Mouse (Mus musculus): ENCODE measurements at regions not wholly inside any gene's neighbourhood (a gene's known extent, or its start where the extent isn't known, plus 50 kb on each side); places are given as distances from the start of the nearest gene placed in this dataset.

GRCm38 (mm10) chr5:42575971-42576370 lies 508.2 kb downstream of the Gm16223 start:
- no peak overlapping the region for H3K4me3 ChIP-seq (ENCODE audit: insufficient read depth, low read length)
- no peak overlapping the region for H3K27ac ChIP-seq (ENCODE audit: insufficient read depth, low read length)
- no peak for TF ChIP-seq POLR2A (IDR thresholded peaks at IDR 0.05; ENCODE audit: extremely low read depth, insufficient read depth, low read length)
- no peak for TF ChIP-seq CTCF (IDR thresholded peaks at IDR 0.05; ENCODE audit: extremely low read depth, insufficient read depth, low read length)

DNA sequence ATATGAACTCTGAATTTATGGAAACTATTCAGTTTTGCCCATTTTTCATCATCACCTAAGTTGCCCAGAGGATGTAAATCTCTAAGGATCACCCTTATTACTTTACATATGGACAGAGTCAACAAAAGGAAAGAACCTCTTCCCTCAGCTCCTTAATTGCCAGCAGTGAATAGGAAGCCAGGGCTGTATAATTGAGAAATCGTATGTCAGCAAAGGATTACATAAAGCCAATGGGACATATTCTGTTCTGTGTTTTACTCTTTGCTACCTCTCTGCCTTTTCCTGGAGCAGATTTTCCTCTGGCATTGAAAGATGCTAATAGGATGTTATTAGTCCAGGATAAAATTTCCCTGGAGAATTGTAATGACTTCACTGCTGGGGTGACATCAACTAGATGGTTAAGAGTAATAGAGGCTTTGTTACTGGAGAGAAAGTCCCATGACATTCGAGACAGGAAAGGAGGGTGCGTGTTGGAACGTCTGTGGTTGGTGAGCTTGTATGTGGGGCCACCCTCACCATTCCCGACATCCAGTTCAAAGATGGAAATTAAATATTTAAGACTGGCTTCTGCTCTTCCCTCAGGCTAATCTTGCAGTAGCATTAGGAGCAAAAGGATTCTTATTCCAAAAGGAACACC lies 510.6 kb downstream of the Gm16223 start:
- TF ChIP-seq CTCF (IDR thresholded peaks at IDR 0.05; ENCODE audit: extremely low read depth, insufficient read depth, low read length) (no peak), POLR2A (IDR thresholded peaks at IDR 0.05; ENCODE audit: extremely low read depth, insufficient read depth, low read length) (no peak)
- H3K27ac ChIP-seq (ENCODE audit: insufficient read depth, low read length): no peak overlapping the region

More at GRCm38 (mm10) chr5:42575971-42576370, 508.2 kb downstream of the Gm16223 start:
- no peaks in the 10 kb centered on the region; the same call in 1 of the 2 replicates for H3K4me1 ChIP-seq (ENCODE audit: control insufficient read depth, insufficient read depth, low read length)

DNA sequence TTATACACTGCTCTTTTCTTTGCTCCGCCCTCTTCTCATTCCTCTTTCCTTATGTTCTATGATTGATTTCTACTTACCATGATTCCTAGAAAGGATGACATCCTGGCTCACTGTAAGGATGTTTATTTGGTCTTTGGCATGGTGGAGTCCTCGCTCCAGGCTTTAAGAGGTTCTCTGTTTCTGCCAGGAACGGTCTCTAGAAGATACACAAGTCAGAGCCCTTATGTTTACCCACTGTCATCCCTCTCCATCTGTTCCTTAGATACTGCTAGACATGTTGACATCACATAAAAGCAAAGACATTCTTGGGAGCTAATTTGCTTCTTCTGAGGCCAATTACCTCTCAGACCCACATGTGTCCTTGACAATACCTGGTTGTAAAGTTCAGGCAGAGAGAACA lies 552.9 kb downstream of the Gm16223 start:
- Histone ChIP-seq H3K27ac (ENCODE audit: insufficient read depth, low read length) (no peak overlapping the region), H3K4me1 (ENCODE audit: control insufficient read depth, insufficient read depth, low read length) (no peaks in the 10 kb centered on the region), H3K4me3 (ENCODE audit: insufficient read depth, low read length) (no peak overlapping the region)
- TF ChIP-seq CTCF (IDR thresholded peaks at IDR 0.05; ENCODE audit: extremely low read depth, insufficient read depth, low read length): no peak
- TF ChIP-seq POLR2A (IDR thresholded peaks at IDR 0.05; ENCODE audit: extremely low read depth, insufficient read depth, low read length): no peak

More for the DNA sequence above, 510.6 kb downstream of the Gm16223 start:
- no peak overlapping the region for H3K4me3 ChIP-seq (ENCODE audit: insufficient read depth, low read length)
- H3K4me1 ChIP-seq (ENCODE audit: control insufficient read depth, insufficient read depth, low read length): no peaks in the 10 kb centered on the region; the same call in 1 of the 2 replicates

GRCm38 (mm10) chr5:42636162-42636823 lies 568.5 kb downstream of the Gm16223 start:
- TF ChIP-seq POLR2A (IDR thresholded peaks at IDR 0.05; ENCODE audit: extremely low read depth, insufficient read depth, low read length) (no peak), CTCF (IDR thresholded peaks at IDR 0.05; ENCODE audit: extremely low read depth, insufficient read depth, low read length) (no peak)
- H3K4me3 ChIP-seq (ENCODE audit: insufficient read depth, low read length): no peak overlapping the region
- no peaks in the 10 kb centered on the region for H3K4me1 ChIP-seq (ENCODE audit: control insufficient read depth, insufficient read depth, low read length)
- no peak overlapping the region for H3K27ac ChIP-seq (ENCODE audit: insufficient read depth, low read length)

GRCm38 (mm10) chr5:42656460-42656859 lies 576.5 kb upstream of the Cpeb2 start:
- no peak overlapping the region for H3K27ac ChIP-seq (ENCODE audit: insufficient read depth, low read length)
- H3K4me3 ChIP-seq (ENCODE audit: insufficient read depth, low read length): no peak overlapping the region
- TF ChIP-seq POLR2A (IDR thresholded peaks at IDR 0.05; ENCODE audit: extremely low read depth, insufficient read depth, low read length) (no peak), CTCF (IDR thresholded peaks at IDR 0.05; ENCODE audit: extremely low read depth, insufficient read depth, low read length) (no peak)
- H3K4me1 ChIP-seq (ENCODE audit: control insufficient read depth, insufficient read depth, low read length): no peaks in the 10 kb centered on the region

- Histone ChIP-seq H3K27ac (ENCODE audit: insufficient read depth, low read length) (no peak overlapping the region), H3K4me3 (ENCODE audit: insufficient read depth, low read length) (no peak overlapping the region), H3K4me1 (ENCODE audit: control insufficient read depth, insufficient read depth, low read length) (no peaks in the 10 kb centered on the region)
- TF ChIP-seq CTCF (IDR thresholded peaks at IDR 0.05; ENCODE audit: extremely low read depth, insufficient read depth, low read length) (no peak), POLR2A (IDR thresholded peaks at IDR 0.05; ENCODE audit: extremely low read depth, insufficient read depth, low read length) (no peak)
Measured at GRCm38 (mm10) chr5:42659994-42660393, 573.0 kb upstream of the Cpeb2 start.

GRCm38 (mm10) chr5:42679617-42680016 lies 553.4 kb upstream of the Cpeb2 start:
- no peaks in the 10 kb centered on the region for H3K4me1 ChIP-seq (ENCODE audit: control insufficient read depth, insufficient read depth, low read length)
- no peak overlapping the region for H3K4me3 ChIP-seq (ENCODE audit: insufficient read depth, low read length)
- no peak overlapping the region for H3K27ac ChIP-seq (ENCODE audit: insufficient read depth, low read length)
- no peak for TF ChIP-seq CTCF (IDR thresholded peaks at IDR 0.05; ENCODE audit: extremely low read depth, insufficient read depth, low read length)
- TF ChIP-seq POLR2A (IDR thresholded peaks at IDR 0.05; ENCODE audit: extremely low read depth, insufficient read depth, low read length): no peak

- TF ChIP-seq CTCF (IDR thresholded peaks at IDR 0.05; ENCODE audit: extremely low read depth, insufficient read depth, low read length) (no peak), POLR2A (IDR thresholded peaks at IDR 0.05; ENCODE audit: extremely low read depth, insufficient read depth, low read length) (no peak)
- Histone ChIP-seq H3K4me1 (ENCODE audit: control insufficient read depth, insufficient read depth, low read length) (no peaks in the 10 kb centered on the region; the same call in 1 of the 2 replicates), H3K27ac (ENCODE audit: insufficient read depth, low read length) (no peak overlapping the region), H3K4me3 (ENCODE audit: insufficient read depth, low read length) (no peak overlapping the region)
Measured at GRCm38 (mm10) chr5:42685356-42686057, 547.5 kb upstream of the Cpeb2 start.

DNA sequence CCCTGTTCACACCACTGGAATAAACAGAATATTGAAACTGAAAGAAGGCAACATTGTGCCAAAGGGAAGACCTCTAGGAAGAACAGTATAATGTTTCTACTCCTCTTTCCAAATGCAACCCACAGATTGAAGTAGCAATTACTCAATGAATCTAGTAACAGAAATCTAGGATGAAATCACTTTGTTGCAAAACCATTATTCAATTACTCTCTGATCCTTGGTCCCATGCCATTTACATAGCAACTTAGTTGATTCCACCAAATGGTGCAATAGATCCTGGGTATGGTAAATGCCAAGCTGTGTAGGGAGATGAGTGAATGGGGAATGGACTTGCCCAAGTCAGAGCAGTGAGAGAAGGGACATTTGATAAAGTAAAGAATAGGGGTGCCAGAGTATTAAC lies 545.8 kb upstream of the Cpeb2 start:
- Histone ChIP-seq H3K4me1 (ENCODE audit: control insufficient read depth, insufficient read depth, low read length) (no peaks in the 10 kb centered on the region; the same call in 1 of the 2 replicates), H3K4me3 (ENCODE audit: insufficient read depth, low read length) (no peak overlapping the region), H3K27ac (ENCODE audit: insufficient read depth, low read length) (no peak overlapping the region)
- TF ChIP-seq CTCF (IDR thresholded peaks at IDR 0.05; ENCODE audit: extremely low read depth, insufficient read depth, low read length) (no peak), POLR2A (IDR thresholded peaks at IDR 0.05; ENCODE audit: extremely low read depth, insufficient read depth, low read length) (no peak)
